Mouse (Mus musculus) heart, postnatal 0 days (tissue): Measurements from ENCODE around the gene Gfod2. TPM values are rescaled to one million over a fixed set of nuclear protein-coding genes. Genes with fewer than 3 reads are reported as not detected.

Source experiments
- ATAC-seq: fragments of 200-750 bp; cut with Nextera tagmentation; 2 replicates; pipeline ENCODE4 v1.8.0; 2017; ENCODE audit warnings: low read depth, moderate number of reproducible peaks, moderate library complexity; ENCODE audit not compliant: insufficient read depth
- DNase-seq: peaks from one replicate; pipeline ENCODE4 v3.0.0-alpha.2; 2016; ENCODE audit warnings: low spot score
- H3K27ac ChIP-seq: fragments of 300-500 bp; sonication (generic); 2 replicates; pipeline ENCODE4 v1.5.1; 2014; ENCODE audit warnings: low read depth, mild to moderate bottlenecking
- H3K27me3 ChIP-seq: fragments of 300-500 bp; sonication (generic); 2 replicates; pipeline ENCODE4 v1.6.1; 2014; ENCODE audit warnings: low read length, mixed read lengths; ENCODE audit not compliant: control insufficient read depth, insufficient read depth
- H3K36me3 ChIP-seq: fragments of 300-500 bp; sonication (generic); replicated peaks from 2 replicates; pipeline ENCODE4 v1.6.1; 2014; ENCODE audit warnings: low read length, mixed read lengths; ENCODE audit not compliant: control insufficient read depth, insufficient read depth
- H3K4me1 ChIP-seq: fragments of 300-500 bp; sonication (generic); 2 replicates; pipeline ENCODE4 v1.6.1; 2014; ENCODE audit warnings: antibody characterized with exemption; ENCODE audit not compliant: control insufficient read depth, insufficient read depth
- H3K4me2 ChIP-seq: fragments of 300-500 bp; sonication (generic); 2 replicates; pipeline ENCODE4 v1.6.1; 2014; ENCODE audit warnings: low read depth, mild to moderate bottlenecking, low read length, moderate library complexity
- H3K4me3 ChIP-seq: fragments of 300-500 bp; sonication (generic); 2 replicates; pipeline ENCODE4 v1.5.1; 2014; ENCODE audit warnings: low read depth, low read length
- H3K9ac ChIP-seq: fragments of 300-500 bp; sonication (generic); replicated peaks from 2 replicates; pipeline ENCODE4 v1.6.1; 2014; ENCODE audit warnings: low read depth, low read length, mixed read lengths
- H3K9me3 ChIP-seq: fragments of 300-500 bp; sonication (generic); replicated peaks from 2 replicates; pipeline ENCODE4 v1.6.1; 2016; ENCODE audit warnings: low read length; ENCODE audit not compliant: control insufficient read depth
- CTCF ChIP-seq: IDR thresholded peaks from 2 replicates; pipeline ENCODE4 v1.5.1; 2016; ENCODE audit warnings: antibody characterized with exemption, control low read depth, low read depth
- EP300 ChIP-seq: IDR thresholded peaks from 2 replicates; pipeline ENCODE4 v1.6.1; 2016; ENCODE audit warnings: antibody characterized with exemption, low read depth
- WGBS: fragments of 180-500 bp; shearing (Covaris S2); extraction: QIAGEN DNeasy Blood & Tissue Kit; methylation state at CpG from one replicate; pipeline ENCODE4 v1.1.7; 2014; 5-methylcytosine and 5-hydroxymethylcytosine counted together
- polyA plus RNA-seq: library from polyadenylated mRNA; unstranded; fragments of >200 nt; fragmentation: Nextera tagmentation; extraction: Ambion mirVana; gene quantifications from 2 replicates; pipeline ENCODE4 v1.2.1, GENCODE M21; 2015
- total RNA-seq: library from RNA; depleted of rRNA; stranded (reverse); fragments of >200 nt; gene quantifications from 2 replicates; pipeline ENCODE4 v1.2.3, GENCODE M21; 2014; ENCODE audit warnings: low replicate concordance

Gene Gfod2
- total and polyA plus RNA-seq, 2 experiments from 2014 or later, result 5.8 to 6.6 TPM

GRCm38 (mm10) chr8:105716302-105716945, 42.0 kb downstream of the Gfod2 start:
- H3K4me1 ChIP-seq, result no peaks in the 10 kb centered on the region
- no peak for DNase-seq
- ATAC-seq, result no peak
- H3K4me2 ChIP-seq, result no peak overlapping the region
- H3K4me3 ChIP-seq, result no peak overlapping the region
- H3K36me3 ChIP-seq, result peaks cover 6% of the 10 kb centered on the region; the same call in 1 of the 2 replicates
- H3K27ac ChIP-seq, result no peak overlapping the region
- 0 out of 2 replicates have a peak, but pooled peaks have one; percentile 3 for TF ChIP-seq CTCF
- TF ChIP-seq EP300, result no peak
- 89% methylated on average over 15 of the region's 15 CpGs for WGBS
- H3K9me3 ChIP-seq, result no peaks in the 10 kb centered on the region
- no peak overlapping the region for H3K9ac ChIP-seq
- no peaks in the 10 kb centered on the region for H3K27me3 ChIP-seq

- H3K4me2 ChIP-seq, result no peak overlapping the region
Measured at GRCm38 (mm10) chr8:105715042-105715441, 43.4 kb downstream of the Gfod2 start.

GRCm38 (mm10) chr8:105714139-105714538, 44.3 kb downstream of the Gfod2 start:
- 5% methylated on average over 3 of the region's 3 CpGs for WGBS
- H3K4me1 ChIP-seq, result no peaks in the 10 kb centered on the region
- DNase-seq (peak; percentile 69), ATAC-seq (peak; percentile 56)
- no peak overlapping the region for H3K9ac ChIP-seq
- H3K9me3 ChIP-seq, result no peaks in the 10 kb centered on the region
- peaks cover 6% of the 10 kb centered on the region; the same call in 1 of the 2 replicates for H3K36me3 ChIP-seq
- H3K4me3 ChIP-seq, result no peak overlapping the region
- H3K27ac ChIP-seq, result no peak overlapping the region
- no peaks in the 10 kb centered on the region for H3K27me3 ChIP-seq
- H3K4me2 ChIP-seq, result no peak overlapping the region
- TF ChIP-seq CTCF (peak; percentile 88), EP300 (no peak)

More at GRCm38 (mm10) chr8:105715042-105715441, 43.4 kb downstream of the Gfod2 start:
- H3K4me1 ChIP-seq, result no peaks in the 10 kb centered on the region
- no peaks in the 10 kb centered on the region for H3K9me3 ChIP-seq
- H3K27me3 ChIP-seq, result no peaks in the 10 kb centered on the region
- no peak overlapping the region for H3K9ac ChIP-seq
- TF ChIP-seq EP300 (0 out of 2 replicates have a peak, but pooled peaks have one; percentile 17), CTCF (no peak)
- H3K4me3 ChIP-seq, result no peak overlapping the region
- DNase-seq (no peak), ATAC-seq (no peak)
- H3K27ac ChIP-seq, result peak overlapping the region; percentile 70
- 58% methylated on average over 6 of the region's 6 CpGs for WGBS
- H3K36me3 ChIP-seq, result peaks cover 6% of the 10 kb centered on the region; the same call in 1 of the 2 replicates

GRCm38 (mm10) chr8:105712286-105712685, 46.2 kb downstream of the Gfod2 start:
- Histone ChIP-seq H3K4me3 (no peak overlapping the region), H3K9me3 (no peaks in the 10 kb centered on the region), H3K27me3 (no peaks in the 10 kb centered on the region), H3K4me2 (no peak overlapping the region), H3K27ac (no peak overlapping the region), H3K9ac (no peak overlapping the region), H3K36me3 (peaks cover 5% of the 10 kb centered on the region; the same call in 1 of the 2 replicates), H3K4me1 (peaks cover 4% of the 10 kb centered on the region; the same call in 1 of the 2 replicates)
- no peak for TF ChIP-seq CTCF
- TF ChIP-seq EP300, result no peak
- WGBS, result 65% methylated on average over 3 of the region's 3 CpGs
- ATAC-seq (no peak), DNase-seq (no peak)

GRCm38 (mm10) chr8:105709317-105709716, 49.1 kb downstream of the Gfod2 start:
- TF ChIP-seq CTCF, result no peak
- TF ChIP-seq EP300, result no peak
- Histone ChIP-seq H3K9ac (no peak overlapping the region), H3K4me1 (peaks cover 12% of the 10 kb centered on the region; the same call in 1 of the 2 replicates), H3K27me3 (no peaks in the 10 kb centered on the region), H3K4me3 (no peak overlapping the region), H3K36me3 (no peaks in the 10 kb centered on the region), H3K4me2 (no peak overlapping the region), H3K9me3 (no peaks in the 10 kb centered on the region), H3K27ac (no peak overlapping the region)
- ATAC-seq (no peak), DNase-seq (no peak)
- WGBS, result 72% methylated on average over 14 of the region's 14 CpGs

GRCm38 (mm10) chr8:105708675-105709074, 49.8 kb downstream of the Gfod2 start:
- no peak for ATAC-seq
- 88% methylated on average over 8 of the region's 8 CpGs for WGBS

More at GRCm38 (mm10) chr8:105708675-105709074, 49.8 kb downstream of the Gfod2 start:
- H3K4me3 ChIP-seq, result no peak overlapping the region
- H3K4me2 ChIP-seq, result no peak overlapping the region
- no peaks in the 10 kb centered on the region for H3K36me3 ChIP-seq
- no peak overlapping the region for H3K9ac ChIP-seq
- no peak overlapping the region for H3K27ac ChIP-seq
- H3K9me3 ChIP-seq, result no peaks in the 10 kb centered on the region
- H3K27me3 ChIP-seq, result no peaks in the 10 kb centered on the region
- peaks cover 12% of the 10 kb centered on the region; the same call in 1 of the 2 replicates for H3K4me1 ChIP-seq
- DNase-seq, result no peak
- TF ChIP-seq EP300 (no peak), CTCF (no peak)
